Mouse (Mus musculus) T-helper 1 cell (primary cell): ENCODE measurements at regions not wholly inside any gene's neighbourhood (a gene's known extent, or its start where the extent isn't known, plus 50 kb on each side); places are given as distances from the start of the nearest gene placed in this dataset.

Source experiments
- in situ Hi-C: fragments of 300-600 bp; cut with MboI, MseI; formaldehyde crosslinking; loops from one replicate; pipeline ENCODE4 v1.15.1; 2025; ENCODE audit warnings: high pct_unique_total_duplicates

DNA sequence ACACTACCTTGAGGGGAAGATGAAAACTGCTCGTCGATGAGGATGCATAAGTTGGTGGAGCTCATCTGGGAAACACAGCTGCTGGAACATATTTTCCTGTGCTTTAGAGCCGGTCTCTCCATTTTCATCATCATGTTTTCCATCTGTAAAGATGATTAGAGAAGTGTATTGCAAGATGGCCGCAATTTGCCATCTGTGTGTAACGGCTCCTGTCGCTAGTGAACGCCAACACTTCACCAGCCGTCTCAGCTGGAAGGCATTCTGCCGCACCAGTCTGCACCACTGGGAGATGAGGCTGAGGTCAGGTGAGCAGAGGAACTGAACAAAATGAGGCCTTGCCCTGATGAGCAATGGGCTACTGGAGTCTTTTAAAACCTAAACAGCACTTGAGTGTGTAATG is 57.4 kb downstream of the Gm21962 start:
- in situ Hi-C loops: no loop called here

GRCm38 (mm10) chr3:137729421-137729820 is 58.1 kb downstream of the Gm21962 start:
- in situ Hi-C loops: no loop called here

- in situ Hi-C loops: no loop called here
These were observed 66.0 kb downstream of the Gm21962 start for GRCm38 (mm10) chr3:137737222-137737800.

DNA sequence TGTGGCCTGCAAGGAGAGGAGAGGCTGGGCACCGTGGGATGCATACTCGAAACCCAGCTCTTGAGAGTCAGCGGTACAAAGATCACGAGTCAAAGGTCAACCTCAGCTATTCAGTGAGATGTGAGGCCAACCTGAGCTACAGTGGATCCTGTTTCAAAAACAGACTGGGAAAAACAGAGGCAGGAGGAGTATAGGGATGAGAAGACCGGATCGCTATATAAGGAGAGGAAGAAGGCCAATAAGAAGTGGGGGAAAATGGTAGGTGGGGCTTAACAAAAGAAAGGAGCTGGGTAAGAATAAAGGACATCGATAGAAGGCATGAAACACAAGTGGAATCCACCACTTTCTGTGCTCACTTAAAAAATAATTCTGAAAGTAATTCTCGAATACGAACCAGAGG is 70.2 kb downstream of the Gm21962 start:
- in situ Hi-C loops: loop anchor here (5.0 kb wide), 1 partner anchor 854 kb away; no protein-coding TSS in a partner anchor

GRCm38 (mm10) chr3:137742119-137742518 is 70.8 kb downstream of the Gm21962 start:
- in situ Hi-C loops: loop anchor here (5.0 kb wide), 1 partner anchor 855 kb away; no protein-coding TSS in a partner anchor

DNA sequence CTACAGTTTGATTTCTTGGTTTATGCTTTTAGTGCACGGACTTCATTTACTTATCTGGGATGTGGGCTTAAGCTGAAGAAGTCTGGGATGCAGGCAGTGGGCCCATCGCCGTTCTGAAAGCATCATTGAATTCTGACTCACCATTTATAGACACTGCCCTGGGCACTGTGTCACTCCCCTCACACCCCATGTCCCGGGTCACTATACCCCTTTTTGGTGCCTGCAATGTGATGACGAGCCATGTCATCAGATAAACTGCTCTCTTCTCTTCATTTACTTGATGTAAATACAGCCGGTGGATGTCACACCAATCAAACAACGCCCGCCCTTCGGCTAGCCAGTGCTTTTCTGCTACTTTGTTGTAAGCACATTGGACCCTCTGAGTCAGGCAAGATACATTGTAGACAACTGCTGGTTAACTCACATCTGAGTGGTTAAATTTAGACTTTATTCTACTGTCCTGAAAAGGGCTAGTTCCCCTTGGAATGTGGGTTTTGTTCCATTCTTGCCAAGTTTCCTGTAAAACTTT is 80.5 kb downstream of the Gm21962 start:
- in situ Hi-C loops: loop anchor here (10.0 kb wide), 1 partner anchor 1597 kb away; no protein-coding TSS in a partner anchor

GRCm38 (mm10) chr3:137752447-137753256 is 81.3 kb downstream of the Gm21962 start:
- in situ Hi-C loops: loop anchor here (10.0 kb wide), 1 partner anchor 1598 kb away; no protein-coding TSS in a partner anchor

GRCm38 (mm10) chr3:137753257-137753654 is 81.9 kb downstream of the Gm21962 start:
- in situ Hi-C loops: loop anchor here (10.0 kb wide), 1 partner anchor 1598 kb away; no protein-coding TSS in a partner anchor

- in situ Hi-C loops: loop anchor here (10.0 kb wide), 1 partner anchor 1601 kb away; no protein-coding TSS in a partner anchor
These were observed 84.1 kb downstream of the Gm21962 start for GRCm38 (mm10) chr3:137755391-137755790.

GRCm38 (mm10) chr3:137762213-137762884 is 91.0 kb downstream of the Gm21962 start:
- in situ Hi-C loops: no loop called here

DNA sequence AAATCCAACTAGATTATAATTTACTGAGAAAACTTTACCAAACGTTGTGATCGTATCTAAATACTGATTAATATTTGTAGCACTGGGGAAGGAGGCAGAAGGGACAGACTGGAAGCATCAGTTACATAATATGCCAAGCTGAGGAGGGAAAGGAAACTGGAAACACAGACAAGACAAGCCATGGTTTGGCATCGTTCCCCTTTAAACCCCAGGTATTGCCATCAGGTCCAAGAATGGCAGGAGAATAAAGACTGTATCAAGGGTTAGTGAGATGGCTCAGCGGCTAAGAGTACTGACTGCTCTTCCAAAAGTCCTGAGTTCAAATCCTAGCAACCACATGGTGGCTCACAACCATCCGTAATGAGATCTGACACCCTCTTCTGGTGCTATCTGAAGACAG is 92.1 kb downstream of the Gm21962 start:
- in situ Hi-C loops: no loop called here

GRCm38 (mm10) chr3:137768627-137769026 is 95.7 kb upstream of the H2afz start:
- in situ Hi-C loops: no loop called here

- in situ Hi-C loops: loop anchor here (10.0 kb wide), 2 partner anchors 220 to 380 kb away; no protein-coding TSS in a partner anchor
These were observed 89.0 kb upstream of the H2afz start for GRCm38 (mm10) chr3:137775076-137775849.

- in situ Hi-C loops: loop anchor here (10.0 kb wide), 2 partner anchors 217 to 377 kb away; no protein-coding TSS in a partner anchor
These were observed 86.2 kb upstream of the H2afz start for GRCm38 (mm10) chr3:137778113-137778512.

DNA sequence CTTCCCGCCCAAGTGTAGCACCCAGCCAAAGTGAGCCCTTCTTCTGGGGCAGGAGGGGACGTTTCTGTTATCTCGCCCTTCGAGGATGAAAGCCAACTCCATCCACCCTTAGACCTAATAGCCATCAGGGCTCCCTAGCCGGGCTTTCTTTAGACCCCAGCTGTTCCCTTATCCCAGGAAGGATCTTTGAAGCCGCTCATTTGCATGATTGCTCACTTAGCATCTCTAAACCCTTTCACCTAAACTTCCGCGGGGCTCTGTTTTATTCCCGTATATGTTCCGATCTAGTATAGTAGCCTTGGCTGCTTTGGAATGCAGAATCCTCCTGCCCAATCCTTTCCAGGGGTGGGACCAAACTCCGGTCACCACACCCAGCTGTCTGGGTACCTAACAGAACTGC is 84.3 kb upstream of the H2afz start:
- in situ Hi-C loops: loop anchor here (10.0 kb wide), 1 partner anchor 105 kb away; no protein-coding TSS in a partner anchor

GRCm38 (mm10) chr3:137782836-137783235 is 81.5 kb upstream of the H2afz start:
- in situ Hi-C loops: loop anchor here (10.0 kb wide), 1 partner anchor 102 kb away; no protein-coding TSS in a partner anchor

DNA sequence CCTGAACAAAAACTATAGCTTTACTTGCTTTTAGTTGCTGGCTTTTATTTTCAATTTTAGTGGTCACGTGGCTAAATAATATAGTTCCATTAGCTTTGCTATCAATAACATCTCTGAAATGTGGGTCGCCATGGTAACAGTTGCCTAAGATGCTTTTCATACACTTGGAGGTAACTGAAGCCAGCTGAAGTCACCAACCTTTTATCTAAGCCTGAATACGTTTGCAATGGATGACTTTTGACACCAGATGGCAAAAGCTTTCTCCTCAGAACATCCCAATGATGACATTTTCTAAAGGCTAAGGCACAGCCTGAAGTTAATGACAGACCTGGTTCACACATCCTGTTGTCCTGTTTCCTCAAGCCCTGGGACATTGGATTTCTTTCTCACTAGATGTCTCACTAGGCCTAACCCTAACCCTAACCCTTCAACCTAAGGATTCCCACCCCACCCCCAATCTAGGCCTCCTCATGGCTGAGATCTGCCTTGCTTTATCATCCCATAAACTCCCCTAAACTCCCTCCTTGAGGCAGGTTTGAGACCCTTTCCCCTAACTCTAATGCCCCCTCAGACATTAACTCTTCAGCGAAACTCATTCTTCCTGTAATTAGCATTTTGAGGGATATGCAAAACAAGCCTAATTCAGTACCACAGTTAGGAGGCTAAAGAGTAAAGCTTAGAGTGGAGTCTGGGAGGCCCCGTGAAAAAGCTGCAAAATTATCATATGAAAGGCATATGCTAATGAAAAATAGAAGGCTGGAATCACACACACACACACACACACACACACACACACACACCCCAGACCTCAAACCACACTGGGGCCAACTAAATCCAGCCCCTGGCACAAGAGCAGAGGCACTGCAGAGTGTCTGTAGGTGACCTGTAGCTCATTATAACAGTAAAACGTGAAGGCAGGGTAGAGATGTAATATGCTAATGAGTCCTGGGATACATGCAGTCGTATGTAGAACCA is 80.1 kb upstream of the H2afz start:
- in situ Hi-C loops: loop anchor here (10.0 kb wide), 1 partner anchor 101 kb away; no protein-coding TSS in a partner anchor

GRCm38 (mm10) chr3:137785224-137785623 is 79.1 kb upstream of the H2afz start:
- in situ Hi-C loops: loop anchor here (10.0 kb wide), 1 partner anchor 100 kb away; no protein-coding TSS in a partner anchor

DNA sequence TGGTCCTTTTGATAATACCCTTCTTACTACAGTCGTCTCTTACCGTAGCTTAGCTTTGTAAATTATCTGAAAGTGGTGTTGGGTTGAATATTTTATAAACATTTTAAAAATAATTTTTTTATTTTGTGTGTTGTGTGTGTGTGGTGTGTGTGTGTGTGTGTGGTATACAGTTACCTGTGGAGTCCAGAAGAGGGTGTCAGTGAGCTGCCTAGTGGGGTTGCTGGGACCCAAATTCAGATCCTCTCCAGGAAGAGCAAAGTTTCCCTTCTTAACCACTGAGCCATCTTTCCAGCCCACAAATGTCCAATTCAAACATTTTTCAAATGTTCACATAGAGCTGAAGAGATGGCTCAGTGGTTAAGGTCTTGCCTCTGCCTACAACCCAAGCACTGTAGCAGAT is 78.4 kb upstream of the H2afz start:
- in situ Hi-C loops: loop anchor here (10.0 kb wide), 1 partner anchor 99 kb away; no protein-coding TSS in a partner anchor
